Mouse (Mus musculus) forebrain, embryonic 16.5 days (tissue): ENCODE data around the gene Sppl3. TPM values are rescaled to one million over a fixed set of nuclear protein-coding genes. Genes with fewer than 3 reads are reported as not detected.
"Not testable (repeated sequence)": the region's sequence is repeated elsewhere in the genome, so short reads cannot be mapped to it uniquely, and the experiment has no call there.

Experiments
- ATAC-seq: fragments of 200-750 bp; cut with Nextera tagmentation; 2 replicates; pipeline ENCODE4 v1.8.0; 2017; ENCODE audit warnings: mild to moderate bottlenecking, moderate library complexity
- H3K27ac ChIP-seq: fragments of 300-500 bp; sonication (generic); 2 replicates; pipeline ENCODE4 v1.5.1; 2014; ENCODE audit warnings: low read length, control low read depth
- H3K27me3 ChIP-seq: fragments of 300-500 bp; sonication (generic); replicated peaks from 2 replicates; pipeline ENCODE4 v1.6.1; 2014; ENCODE audit warnings: low read length; ENCODE audit not compliant: control insufficient read depth, insufficient read depth
- H3K36me3 ChIP-seq: fragments of 300-500 bp; sonication (generic); 2 replicates; pipeline ENCODE4 v1.6.1; 2014; ENCODE audit not compliant: control insufficient read depth, insufficient read depth
- H3K4me1 ChIP-seq: fragments of 300-500 bp; sonication (generic); replicated peaks from 2 replicates; pipeline ENCODE4 v1.6.1; 2014; ENCODE audit warnings: low read length; ENCODE audit not compliant: control insufficient read depth, insufficient read depth
- H3K4me2 ChIP-seq: fragments of 300-500 bp; sonication (generic); 2 replicates; pipeline ENCODE4 v1.6.1; 2014; ENCODE audit warnings: mild to moderate bottlenecking, low read length, control low read depth
- H3K4me3 ChIP-seq: fragments of 300-500 bp; sonication (generic); replicated peaks from 2 replicates; pipeline ENCODE4 v1.5.1; 2014; ENCODE audit warnings: mild to moderate bottlenecking, low read length, control low read depth
- H3K9ac ChIP-seq: fragments of 300-500 bp; sonication (generic); replicated peaks from 2 replicates; pipeline ENCODE4 v1.6.1; 2014; ENCODE audit warnings: low read depth, low read length, control low read depth
- H3K9me3 ChIP-seq: fragments of 300-500 bp; sonication (generic); 2 replicates; pipeline ENCODE4 v1.6.1; 2016; ENCODE audit warnings: low read length; ENCODE audit not compliant: control insufficient read depth
- WGBS: fragments of 180-500 bp; shearing (Covaris S2); extraction: QIAGEN DNeasy Blood & Tissue Kit; methylation state at CpG from one replicate; pipeline ENCODE4 v1.1.7; 2014; 5-methylcytosine and 5-hydroxymethylcytosine counted together
- polyA plus RNA-seq: library from polyadenylated mRNA; unstranded; fragments of >200 nt; fragmentation: Nextera tagmentation; extraction: Ambion mirVana; gene quantifications from 2 replicates; pipeline ENCODE4 v1.2.1, GENCODE M21; 2015

The Sppl3 gene
- polyA plus RNA-seq, 1 experiment from 2014 or later = 16.6 TPM

GRCm38 (mm10) chr5:115073306-115073705 lies 62.4 kb downstream of the Sppl3 start:
- not testable (repeated sequence) for H3K27me3 ChIP-seq, H3K4me1 ChIP-seq, H3K9ac ChIP-seq, H3K9me3 ChIP-seq, H3K27ac ChIP-seq, H3K4me2 ChIP-seq, H3K4me3 ChIP-seq, ATAC-seq, H3K36me3 ChIP-seq
- 96% methylated on average over 8 of the region's 8 CpGs for WGBS

- no peaks in the 10 kb centered on the region for H3K27me3 ChIP-seq
- no peak overlapping the region for H3K4me2 ChIP-seq
- no peak overlapping the region for H3K9ac ChIP-seq
- peaks cover 5% of the 10 kb centered on the region; the same call in 1 of the 2 replicates for H3K4me1 ChIP-seq
- H3K9me3 ChIP-seq = no peaks in the 10 kb centered on the region
- H3K4me3 ChIP-seq = no peak overlapping the region
- no peak overlapping the region for H3K27ac ChIP-seq
- ATAC-seq = no peak
- 73% methylated on average over 4 of the region's 4 CpGs for WGBS
- no peaks in the 10 kb centered on the region for H3K36me3 ChIP-seq
These were observed 63.8 kb downstream of the Sppl3 start for GRCm38 (mm10) chr5:115074749-115075148.

GRCm38 (mm10) chr5:115076144-115076901 lies 65.4 kb downstream of the Sppl3 start:
- Histone ChIP-seq H3K4me2 (no peak overlapping the region), H3K9me3 (no peaks in the 10 kb centered on the region), H3K27ac (no peak overlapping the region), H3K36me3 (no peaks in the 10 kb centered on the region), H3K4me3 (no peak overlapping the region), H3K4me1 (peaks cover 5% of the 10 kb centered on the region; the same call in 1 of the 2 replicates), H3K27me3 (no peaks in the 10 kb centered on the region), H3K9ac (no peak overlapping the region)
- WGBS = 58% methylated on average over 5 of the region's 5 CpGs
- no peak for ATAC-seq

- no peak overlapping the region for H3K9ac ChIP-seq
- H3K4me2 ChIP-seq = no peak overlapping the region
- H3K27ac ChIP-seq = no peak overlapping the region
- H3K4me3 ChIP-seq = no peak overlapping the region
- H3K4me1 ChIP-seq = no peaks in the 10 kb centered on the region
- H3K36me3 ChIP-seq = peaks cover 11% of the 10 kb centered on the region
- 88% methylated on average over 5 of the region's 5 CpGs for WGBS
- no peaks in the 10 kb centered on the region for H3K27me3 ChIP-seq
- no peaks in the 10 kb centered on the region for H3K9me3 ChIP-seq
- ATAC-seq = no peak
These were observed 70.7 kb downstream of the Sppl3 start for GRCm38 (mm10) chr5:115081636-115082035.

- no peak for ATAC-seq
- 95% methylated on average over 6 of the region's 6 CpGs for WGBS
- H3K9ac ChIP-seq = no peak overlapping the region
- H3K4me3 ChIP-seq = no peak overlapping the region
- no peaks in the 10 kb centered on the region for H3K9me3 ChIP-seq
- peaks cover 20% of the 10 kb centered on the region for H3K36me3 ChIP-seq
- no peaks in the 10 kb centered on the region for H3K4me1 ChIP-seq
- no peak overlapping the region for H3K27ac ChIP-seq
- H3K4me2 ChIP-seq = no peak overlapping the region
- no peaks in the 10 kb centered on the region for H3K27me3 ChIP-seq
These were observed 72.6 kb downstream of the Sppl3 start for GRCm38 (mm10) chr5:115083492-115083891.

- no peaks in the 10 kb centered on the region for H3K9me3 ChIP-seq
- no peaks in the 10 kb centered on the region for H3K4me1 ChIP-seq
- peak; percentile 55; the same call in 1 of the 2 replicates for ATAC-seq
- H3K4me2 ChIP-seq = no peak overlapping the region
- H3K27me3 ChIP-seq = no peaks in the 10 kb centered on the region
- peaks cover 38% of the 10 kb centered on the region for H3K36me3 ChIP-seq
- peak overlapping the region; percentile 67 for H3K27ac ChIP-seq
- H3K4me3 ChIP-seq = no peak overlapping the region
- WGBS = 86% methylated on average over 2 of the region's 2 CpGs
- no peak overlapping the region for H3K9ac ChIP-seq
These were observed 74.7 kb downstream of the Sppl3 start for GRCm38 (mm10) chr5:115085675-115086074.

- Histone ChIP-seq H3K36me3 (peaks cover 34% of the 10 kb centered on the region), H3K9ac (no peak overlapping the region), H3K4me3 (no peak overlapping the region), H3K9me3 (no peaks in the 10 kb centered on the region), H3K4me1 (no peaks in the 10 kb centered on the region), H3K27me3 (no peaks in the 10 kb centered on the region), H3K27ac (no peak overlapping the region), H3K4me2 (no peak overlapping the region)
- WGBS = 91% methylated on average over 5 of the region's 5 CpGs
- ATAC-seq = no peak
These were observed 78.8 kb downstream of the Sppl3 start for GRCm38 (mm10) chr5:115089592-115090268.

- no peaks in the 10 kb centered on the region for H3K9me3 ChIP-seq
- peaks cover 34% of the 10 kb centered on the region for H3K36me3 ChIP-seq
- H3K27me3 ChIP-seq = no peaks in the 10 kb centered on the region
- H3K4me1 ChIP-seq = no peaks in the 10 kb centered on the region
- no peak overlapping the region for H3K4me2 ChIP-seq
- H3K27ac ChIP-seq = no peak overlapping the region
- H3K9ac ChIP-seq = no peak overlapping the region
- ATAC-seq = no peak
- WGBS = 82% methylated on average over 3 of the region's 3 CpGs
- no peak overlapping the region for H3K4me3 ChIP-seq
These were observed 80.1 kb downstream of the Sppl3 start for GRCm38 (mm10) chr5:115091015-115091414.

GRCm38 (mm10) chr5:115091776-115092175 lies 80.8 kb downstream of the Sppl3 start:
- H3K27ac ChIP-seq = no peak overlapping the region
- H3K9ac ChIP-seq = no peak overlapping the region
- no peaks in the 10 kb centered on the region for H3K9me3 ChIP-seq
- ATAC-seq = no peak
- 91% methylated on average over 6 of the region's 6 CpGs for WGBS
- peaks cover 35% of the 10 kb centered on the region for H3K36me3 ChIP-seq
- no peaks in the 10 kb centered on the region for H3K27me3 ChIP-seq
- no peak overlapping the region for H3K4me2 ChIP-seq
- H3K4me3 ChIP-seq = no peak overlapping the region
- H3K4me1 ChIP-seq = no peaks in the 10 kb centered on the region
